Mouse (Mus musculus): ENCODE measurements at regions not wholly inside any gene's neighbourhood (a gene's known extent, or its start where the extent isn't known, plus 50 kb on each side); places are given as distances from the start of the nearest gene placed in this dataset.

DNA sequence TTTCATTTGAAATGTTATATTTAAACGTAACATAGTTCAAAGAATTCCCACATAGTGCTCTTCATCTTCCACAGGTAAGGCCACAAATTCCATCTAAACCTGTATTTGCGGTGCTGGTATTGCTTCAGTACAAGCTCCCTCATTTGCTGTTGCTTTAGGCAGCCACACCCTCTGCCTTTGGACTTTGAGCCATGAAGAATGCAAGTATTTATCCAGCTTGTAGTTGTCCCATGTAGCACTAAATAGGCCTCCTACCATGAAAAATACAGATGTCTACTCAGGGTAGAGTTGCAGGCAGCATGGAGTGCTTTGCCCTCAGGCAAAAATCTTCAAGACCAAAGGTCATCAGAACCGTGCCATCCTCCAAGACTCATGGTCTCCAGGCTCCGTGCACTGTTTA lies 134.0 kb downstream of the Atoh1 start:
- TF ChIP-seq CTCF (IDR thresholded peaks at IDR 0.05; ENCODE audit: low read depth) (no peak), EP300 (IDR thresholded peaks at IDR 0.05; ENCODE audit: low read depth) (no peak)
